Mouse (Mus musculus) Patski (cell line): ENCODE results near the gene Ccl12. TPM values are rescaled to one million over a fixed set of nuclear protein-coding genes. Genes with fewer than 3 reads are reported as not detected.
A peak's percentile ranks its signal among the peaks of the same experiment; 100 is the strongest.

ENCODE experiments used
- ATAC-seq: fragments of 100-300 bp; one replicate; pipeline ENCODE4 v1.8.0; 2021
- CTCF ChIA-PET: fragments of 350-600 bp; sonication (Branson Sonifier 250); formaldehyde crosslinking; loops from one replicate; lab custom pipeline; 2022; ENCODE audit warnings: inconsistent platforms; lab: Charles Lee
- POLR2A ChIA-PET: fragments of 350-600 bp; sonication (Branson Sonifier 250); formaldehyde crosslinking; loops from one replicate; lab custom pipeline; 2022; ENCODE audit warnings: antibody characterized with exemption, inconsistent platforms; lab: Charles Lee
- DNase-seq: peaks from one replicate; pipeline ENCODE4 v3.0.0-alpha.2; 2011; ENCODE audit warnings: low read depth, low spot score
- H3K27me3 ChIP-seq: fragments of 371-371 bp; one replicate; pipeline ENCODE4 v1.5.1; 2021
- CTCF ChIP-seq: fragments of 100-300 bp; IDR thresholded peaks from one replicate; pipeline ENCODE4 v1.5.1; 2021
- in situ Hi-C: fragments of 300-500 bp; cut with MboI; formaldehyde crosslinking; loops from 3 replicates; pipeline ENCODE4 v1.11.1; 2018; ENCODE audit warnings: low pct_unique_long_range_greater_than_20kb, mixed read lengths
- polyA plus RNA-seq: library from polyadenylated mRNA; unstranded; gene quantifications from one replicate; pipeline ENCODE4 v1.2.3, GENCODE M21; 2021

Ccl12 gene
- polyA plus RNA-seq, 1 experiment from 2014 or later, result not detected

DNA sequence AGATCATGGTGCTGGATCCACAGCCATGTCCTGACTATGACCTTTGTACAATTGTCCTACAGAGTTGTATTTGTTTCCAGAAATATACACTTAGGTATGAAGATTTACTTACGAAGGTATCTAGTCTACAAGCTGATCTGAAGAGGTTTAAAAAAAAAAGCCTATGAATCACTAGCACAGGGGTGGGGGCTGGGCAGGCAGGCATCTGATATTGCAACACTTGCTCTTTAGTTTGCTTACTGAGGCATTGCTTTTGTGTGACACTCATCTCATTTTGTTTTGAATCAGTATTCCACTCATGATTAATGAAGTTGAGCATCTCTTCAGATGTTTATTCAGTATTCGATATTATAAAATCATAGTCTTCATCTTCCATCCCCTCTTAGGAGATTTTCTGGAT, 34.6 kb downstream of the Ccl12 start:
- DNase-seq (no peak), ATAC-seq (no peak)
- no peak for TF ChIP-seq CTCF
- ChIA-PET CTCF (interaction anchor here (1.3 kb wide), 1 partner anchor 39 kb away, joined by 3 read pairs; no protein-coding TSS in a partner anchor), POLR2A (interaction anchor here (0.6 kb wide), 1 partner anchor 96 kb away, joined by 3 read pairs; no protein-coding TSS in a partner anchor)
- peaks cover 6% of the 10 kb centered on the region for H3K27me3 ChIP-seq
- in situ Hi-C loops, result loop anchor here (5.0 kb wide), 1 partner anchor 36 kb away; no protein-coding TSS in a partner anchor

- no peak for TF ChIP-seq CTCF
- DNase-seq (peak; percentile 37), ATAC-seq (peak; percentile 71)
- ChIA-PET POLR2A (interaction anchor here (0.6 to 0.7 kb wide), 2 partner anchors 23 to 125 kb away, joined by 3 to 4 read pairs; no protein-coding TSS in a partner anchor), CTCF (interaction anchor here (1.3 to 1.6 kb wide), 4 partner anchors 12 to 92 kb away, joined by 3 to 5 read pairs (median 3); no protein-coding TSS in a partner anchor)
- in situ Hi-C loops, result loop anchor here (5.0 kb wide), 1 partner anchor 33 kb away; no protein-coding TSS in a partner anchor
- H3K27me3 ChIP-seq, result peaks cover 6% of the 10 kb centered on the region
These were observed 37.9 kb downstream of the Ccl12 start for GRCm38 (mm10) chr11:82139492-82140094.

Other genes starting within 250 kb of the Ccl12 start
- 0.04 TPM for gene 5530401A14Rik, start 241.2 kb upstream of the Ccl12 start, polyA plus RNA-seq
- 0.04 TPM for gene Asic2, start 133.4 kb upstream of the Ccl12 start, polyA plus RNA-seq
- 382 TPM for gene Ccl2, start 66.3 kb upstream of the Ccl12 start, polyA plus RNA-seq
- not detected for gene Gm17268, start 63.3 kb upstream of the Ccl12 start, polyA plus RNA-seq
- 9.8 TPM for gene Ccl7, start 56.1 kb upstream of the Ccl12 start, polyA plus RNA-seq
- gene Ccl11, start 44.0 kb upstream of the Ccl12 start, polyA plus RNA-seq, result not detected
- gene Ccl8, start 13.3 kb downstream of the Ccl12 start, polyA plus RNA-seq, result 1.2 TPM
- not detected for gene Ccl1, start 203.8 kb downstream of the Ccl12 start, polyA plus RNA-seq